Mouse (Mus musculus): ENCODE data around the gene Rsrp1.

DNA sequence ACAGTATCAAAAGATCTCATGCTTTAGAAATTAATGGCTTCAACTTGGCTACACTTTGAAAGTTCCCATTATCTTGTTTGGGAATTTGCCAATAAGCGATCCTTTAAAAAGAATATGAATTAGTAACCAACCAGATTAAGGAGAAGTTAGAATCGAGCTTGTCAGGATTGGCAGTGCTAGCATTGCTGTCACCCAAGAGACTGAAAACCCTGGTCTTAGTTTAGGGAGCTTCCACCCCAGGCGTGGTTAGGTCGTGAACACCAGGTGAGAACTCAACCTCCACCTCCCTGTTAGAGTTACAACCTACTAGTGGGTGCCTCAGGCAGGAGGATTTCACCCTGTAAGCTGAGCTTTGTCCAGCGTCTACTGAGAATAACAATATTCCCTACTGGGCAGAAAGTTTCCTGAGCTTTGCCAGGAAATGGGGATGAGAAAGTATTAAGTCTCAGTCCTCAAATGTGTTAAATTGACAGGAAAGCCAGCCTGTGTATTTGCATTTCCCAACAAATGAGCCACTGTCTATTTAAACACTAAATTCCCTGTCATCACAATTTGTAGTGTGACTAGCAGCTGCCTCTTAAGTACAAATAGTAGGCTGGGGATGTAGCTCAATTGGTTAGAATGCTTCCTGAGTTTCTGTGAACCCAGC lies 4.5 kb downstream of the Rsrp1 start:
- TF ChIP-seq CTCF (IDR thresholded peaks at IDR 0.05; ENCODE audit: low read depth, low read length) (no peak), POLR2A (IDR thresholded peaks at IDR 0.05; ENCODE audit: borderline replicate concordance, low read depth, low read length) (no peak)
